Mouse (Mus musculus) right cerebral cortex, adult 18-20 months (tissue): ENCODE data around the gene Polr3g.
A peak's percentile ranks its signal among the peaks of the same experiment; 100 is the strongest.
"Not testable (repeated sequence)": the region's sequence is repeated elsewhere in the genome, so short reads cannot be mapped to it uniquely, and the experiment has no call there.

Experiments
- DNase-seq: peaks from one replicate; pipeline ENCODE4 v3.0.0; 2022; ENCODE audit warnings: mixed read lengths

Polr3g gene

DNA sequence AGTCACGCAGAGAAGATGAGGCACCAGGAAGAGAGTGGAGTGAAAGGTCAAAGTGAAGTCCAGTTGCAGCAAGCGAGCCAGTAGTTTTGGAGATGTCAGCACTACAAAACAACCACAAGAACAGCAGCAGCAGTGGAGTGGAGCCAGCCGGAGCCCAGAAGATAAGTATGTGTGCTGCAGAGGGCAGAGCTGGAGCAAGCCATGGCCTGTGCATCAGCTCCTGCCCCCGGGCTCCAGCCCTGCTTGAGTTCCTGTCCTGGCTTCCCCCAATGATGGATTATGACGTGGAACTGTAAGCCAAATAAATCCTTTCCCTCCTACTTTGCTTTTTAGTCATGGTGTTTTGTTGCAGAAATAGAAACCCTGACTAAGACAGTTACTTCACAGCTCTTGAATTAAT, 26.6 kb downstream of the Polr3g start:
- no peak for DNase-seq

GRCm38 (mm10) chr13:81683107-81683506, 27.7 kb downstream of the Polr3g start:
- no peak for DNase-seq

DNA sequence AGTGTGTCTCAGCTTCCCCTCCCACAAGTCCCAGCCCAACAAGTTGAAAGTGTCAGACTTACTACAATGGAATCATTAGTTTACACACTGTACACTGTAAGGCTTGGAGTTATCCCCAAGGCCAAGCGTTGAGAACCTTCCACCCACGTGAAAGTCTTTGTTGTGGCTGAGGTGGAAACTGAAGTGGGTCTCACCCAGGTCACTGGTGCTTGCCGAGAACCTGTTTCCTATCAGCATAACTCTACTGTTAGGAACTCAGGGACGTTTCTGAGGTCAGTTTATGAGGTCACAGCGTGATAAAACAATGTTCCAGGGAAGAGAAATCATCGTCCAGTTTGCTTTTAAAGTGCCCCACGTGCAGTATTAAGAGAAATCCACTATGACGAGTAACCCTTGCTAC, 35.5 kb downstream of the Polr3g start:
- DNase-seq = no peak

DNA sequence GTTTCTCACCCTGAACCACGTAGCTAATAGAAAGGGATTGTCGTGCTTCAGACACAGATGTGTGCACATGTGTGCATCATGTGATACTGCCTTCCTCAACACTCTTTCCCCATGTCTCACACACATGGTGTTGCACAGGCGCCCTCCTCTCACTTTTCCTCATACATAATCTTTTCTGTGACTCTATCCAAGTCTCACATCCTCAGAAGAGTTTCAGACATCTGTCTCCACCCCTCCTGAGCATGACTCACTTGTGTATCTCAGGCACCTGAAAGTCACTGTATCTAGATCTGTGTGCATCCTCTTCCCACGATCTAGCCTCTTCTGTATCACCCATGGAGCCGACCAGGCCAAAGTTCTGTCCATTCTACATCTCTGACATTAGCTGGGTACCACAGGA, 43.1 kb downstream of the Polr3g start:
- no peak for DNase-seq

GRCm38 (mm10) chr13:81664331-81664698, 46.5 kb downstream of the Polr3g start:
- no peak for DNase-seq

GRCm38 (mm10) chr13:81663566-81664330, 47.1 kb downstream of the Polr3g start:
- no peak for DNase-seq

- no peak for DNase-seq
These were observed 52.6 kb downstream of the Polr3g start for GRCm38 (mm10) chr13:81658053-81658752.

DNA sequence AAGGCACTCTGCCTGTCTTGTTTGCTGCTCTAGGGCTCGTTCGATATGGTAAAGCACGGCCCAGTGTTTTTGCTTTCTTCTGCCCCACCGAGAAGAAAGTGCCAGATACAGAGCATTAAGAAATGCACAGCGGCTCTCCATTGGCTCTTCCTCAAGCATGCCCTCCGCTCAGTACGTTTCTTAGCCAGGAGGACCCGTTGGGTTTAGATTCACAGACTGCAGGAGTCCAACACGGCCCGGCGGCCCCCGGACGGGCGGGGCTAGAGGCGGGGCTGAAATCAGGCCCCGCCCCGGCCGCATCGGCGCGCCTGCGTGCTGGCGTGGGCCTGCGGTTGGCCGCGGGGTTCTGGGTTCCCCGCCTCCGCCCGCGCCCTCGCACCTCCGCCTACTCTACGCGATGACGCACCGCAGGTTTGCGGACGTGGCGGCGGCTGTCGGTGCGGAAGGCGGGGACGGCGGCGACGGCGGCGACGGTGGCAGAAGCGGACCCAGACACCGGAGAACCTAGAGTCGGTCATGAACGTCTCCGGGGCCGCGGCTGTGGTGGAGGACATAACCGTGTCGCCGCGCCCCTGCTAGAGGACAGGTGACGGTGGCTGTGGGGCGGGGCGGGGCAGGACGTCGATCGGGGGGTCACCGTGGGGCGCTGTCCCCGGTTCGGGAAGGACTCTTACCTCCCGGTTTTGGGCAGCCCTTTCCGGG, 53.3 kb downstream of the Polr3g start, which contains the start of gene Lysmd3:
Gene Lysmd3, plus strand, starts transcription at position 313 of the 702 bp plus-strand sequence.
- peak; percentile 94 for DNase-seq

- no peak for DNase-seq
These were observed 53.8 kb downstream of the Polr3g start for GRCm38 (mm10) chr13:81657008-81657350.

GRCm38 (mm10) chr13:81656091-81656850, 54.5 kb downstream of the Polr3g start:
- DNase-seq = no peak

DNA sequence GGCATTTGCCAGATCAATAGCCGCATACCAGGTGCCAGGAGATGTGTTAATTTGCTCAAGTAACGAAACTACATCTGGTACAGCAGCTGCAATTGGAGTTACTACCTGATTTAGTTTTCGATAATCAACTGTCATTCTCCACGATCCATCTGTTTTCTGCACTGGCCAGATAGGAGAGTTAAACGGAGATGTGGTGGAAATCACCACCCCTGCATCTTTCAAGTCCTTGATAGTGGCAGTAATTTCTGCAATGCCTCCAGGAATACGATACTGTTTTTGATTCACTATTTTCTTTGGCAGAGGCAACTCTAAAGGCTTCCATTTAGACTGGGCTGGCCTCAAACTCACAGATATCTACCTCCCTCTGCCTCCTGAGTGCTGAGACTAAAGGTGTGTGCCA, 60.4 kb downstream of the Polr3g start:
- not testable (repeated sequence) for DNase-seq

DNA sequence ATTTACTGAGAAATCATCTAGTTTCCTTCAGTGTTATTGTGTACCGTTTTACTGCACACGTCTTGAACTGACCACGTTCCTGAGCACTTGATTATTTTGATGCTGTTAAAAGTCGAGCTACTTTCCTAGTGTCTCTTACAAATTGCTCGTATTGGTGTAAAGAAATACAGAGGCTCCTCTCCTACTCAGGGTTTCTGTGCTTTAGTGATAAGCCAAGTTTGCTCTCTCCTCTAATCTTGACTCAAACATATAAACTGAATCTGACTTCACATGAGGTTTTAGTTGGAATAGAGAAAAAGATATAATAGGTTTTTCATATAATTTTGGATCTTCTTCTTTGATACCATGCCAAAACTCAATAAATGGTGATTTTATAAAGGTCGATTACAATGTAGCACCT, 64.5 kb downstream of the Polr3g start:
- DNase-seq = no peak

DNA sequence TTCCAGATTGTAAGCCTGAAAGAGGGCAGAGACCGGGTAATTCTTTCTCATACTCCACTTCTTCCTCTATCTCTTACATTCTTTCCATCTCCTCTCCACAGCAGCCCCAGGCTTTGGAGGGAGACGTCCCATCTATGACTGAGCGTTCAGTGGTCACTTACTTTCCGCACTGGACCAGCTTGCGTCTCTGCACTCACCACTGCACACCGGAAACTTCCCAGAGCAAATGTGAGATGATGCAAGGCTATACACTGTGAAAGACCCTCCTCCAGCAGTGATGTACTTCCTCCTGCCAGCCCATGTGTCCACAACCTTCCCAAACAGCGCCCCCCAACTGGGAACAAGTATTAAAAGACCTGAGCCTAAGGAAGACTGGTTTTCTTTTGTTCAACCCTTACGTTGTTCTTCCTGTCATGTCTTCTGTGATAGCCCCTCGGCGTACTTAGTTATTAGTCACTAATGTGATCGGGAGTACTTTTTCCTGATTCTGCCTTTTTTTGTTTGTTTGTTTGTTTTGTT, 66.7 kb downstream of the Polr3g start:
- no peak for DNase-seq

- DNase-seq = no peak
These were observed 68.2 kb downstream of the Polr3g start for GRCm38 (mm10) chr13:81642491-81643149.

DNA sequence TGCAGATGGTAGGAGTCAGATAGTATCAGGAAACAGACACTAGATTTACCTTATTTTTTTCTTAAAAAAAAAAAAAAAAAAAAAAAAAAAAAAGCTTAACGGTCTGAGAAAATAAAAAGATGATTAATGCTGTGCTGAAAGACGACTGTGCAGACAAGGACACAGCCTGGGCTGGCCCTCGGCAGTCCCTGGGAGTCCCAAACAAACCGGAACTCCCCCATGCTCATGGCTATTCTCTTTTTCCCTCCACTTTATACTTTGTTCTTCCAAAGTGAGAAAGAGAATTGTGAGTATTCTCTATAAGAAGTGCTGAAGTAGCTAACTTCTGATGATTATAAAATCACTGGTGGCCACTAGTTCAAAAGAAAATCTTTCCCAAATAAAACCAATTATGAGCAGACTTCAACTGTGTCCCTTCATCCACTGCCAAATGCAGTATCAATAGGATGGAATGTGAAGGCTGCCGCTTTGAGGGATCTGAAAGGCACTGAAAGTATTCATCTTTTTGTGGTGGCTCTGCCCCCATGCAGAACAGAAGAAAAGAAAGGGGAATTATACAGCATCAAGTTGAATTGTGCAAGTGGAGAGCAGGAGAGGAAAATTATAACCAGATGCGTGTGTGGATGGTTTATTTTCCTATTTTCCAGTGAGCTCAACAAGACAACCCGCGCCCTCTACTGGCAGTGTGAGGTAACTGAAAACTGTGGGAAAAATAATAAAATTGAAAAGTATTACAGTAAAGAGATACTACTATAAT, 69.3 kb downstream of the Polr3g start:
- peak; percentile 51 for DNase-seq

- DNase-seq = no peak
These were observed 69.9 kb downstream of the Polr3g start for GRCm38 (mm10) chr13:81640881-81641280.

DNA sequence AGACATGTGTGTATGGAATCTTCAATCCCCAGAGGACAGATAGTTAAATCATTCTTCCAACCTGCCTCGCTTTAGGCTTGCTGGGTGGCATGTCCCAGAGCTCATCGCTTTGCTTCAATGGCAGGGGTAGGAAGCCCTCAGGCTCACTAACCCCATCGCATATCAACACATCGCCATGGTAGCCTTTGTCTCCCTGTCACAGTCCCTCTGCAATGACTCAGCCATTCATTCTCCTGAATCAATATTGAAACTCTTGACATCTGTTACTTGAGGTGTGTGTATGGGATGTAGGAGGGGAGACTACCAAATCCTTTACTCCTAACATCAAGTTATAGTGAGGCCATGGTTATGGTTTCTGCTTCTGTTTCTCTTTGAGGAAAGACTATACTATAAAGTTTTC, 71.2 kb downstream of the Polr3g start:
- no peak for DNase-seq

GRCm38 (mm10) chr13:81632720-81633415, 77.9 kb downstream of the Polr3g start, which contains the start of gene Adgrv1:
Gene Adgrv1, minus strand, starts transcription at chr13:81633154.
- peak; percentile 34 for DNase-seq

DNA sequence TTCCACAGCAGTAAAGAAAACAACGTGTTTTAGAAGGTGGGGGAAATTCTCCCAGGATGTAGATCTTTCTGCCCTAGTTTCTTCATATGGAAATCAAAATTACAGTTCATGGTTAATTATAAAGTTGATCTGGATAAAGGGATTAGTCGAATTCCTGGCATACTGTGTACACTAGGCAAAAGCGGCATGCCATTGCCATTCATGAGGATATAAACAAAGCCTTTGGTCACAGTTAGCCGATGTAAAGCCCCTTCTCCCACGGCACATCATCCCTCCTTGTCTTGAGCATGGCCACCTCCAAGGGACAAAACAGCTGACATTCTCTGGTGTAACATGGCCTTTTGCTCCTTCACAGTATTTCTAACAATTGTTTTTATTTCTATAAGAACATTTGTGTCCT, 80.2 kb downstream of the Polr3g start:
- no peak for DNase-seq

DNA sequence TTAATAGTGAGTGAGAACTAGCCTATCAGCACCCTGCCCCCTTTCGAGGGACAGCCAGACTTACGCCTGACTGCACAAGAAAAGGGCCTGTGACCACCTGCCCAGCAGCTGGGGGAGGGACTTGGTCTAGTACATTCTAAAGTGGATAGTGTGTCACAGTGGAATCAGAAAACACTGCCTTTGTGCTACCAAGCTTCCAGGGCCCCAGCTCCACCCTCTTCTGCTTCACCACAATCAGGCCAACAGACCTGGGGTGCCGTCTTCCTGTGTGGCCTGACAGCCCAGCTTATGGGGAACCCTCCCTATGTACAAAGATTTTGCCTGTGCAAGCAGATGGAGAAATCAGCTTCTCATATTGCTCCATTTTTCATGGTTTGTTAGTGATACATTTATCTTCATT, 81.4 kb downstream of the Polr3g start:
- no peak for DNase-seq
